Mouse (Mus musculus): ENCODE data around the gene Tmem41b. TPM values are rescaled to one million over a fixed set of nuclear protein-coding genes. Genes with fewer than 3 reads are reported as not detected.
"Not testable (repeated sequence)": the region's sequence is repeated elsewhere in the genome, so short reads cannot be mapped to it uniquely, and the experiment has no call there.

Tmem41b gene
- polyA plus RNA-seq, 1 experiment = 1.3 TPM

GRCm38 (mm10) chr7:109986133-109986669 is 528 bp downstream of the Tmem41b start:
- H3K9me3 ChIP-seq (ENCODE audit: control insufficient read depth, low read length) = no peaks in the 10 kb centered on the region
- TF ChIP-seq TAL1 (IDR thresholded peaks at IDR 0.05; ENCODE audit: low read length) (no peak), GATA1 (IDR thresholded peaks at IDR 0.05; ENCODE audit: low read length) (0 out of 2 replicates have a peak, but pooled peaks have one; percentile 13)
- H3K4me3 ChIP-seq (replicated peaks) = peak overlapping the region; percentile 75
- peaks cover 3% of the 10 kb centered on the region for H3K27me3 ChIP-seq (ENCODE audit: control insufficient read depth)
- H3K36me3 ChIP-seq (ENCODE audit: control insufficient read depth) = peaks cover 22% of the 10 kb centered on the region
- H3K4me1 ChIP-seq (ENCODE audit: control insufficient read depth) = peaks cover 29% of the 10 kb centered on the region

DNA sequence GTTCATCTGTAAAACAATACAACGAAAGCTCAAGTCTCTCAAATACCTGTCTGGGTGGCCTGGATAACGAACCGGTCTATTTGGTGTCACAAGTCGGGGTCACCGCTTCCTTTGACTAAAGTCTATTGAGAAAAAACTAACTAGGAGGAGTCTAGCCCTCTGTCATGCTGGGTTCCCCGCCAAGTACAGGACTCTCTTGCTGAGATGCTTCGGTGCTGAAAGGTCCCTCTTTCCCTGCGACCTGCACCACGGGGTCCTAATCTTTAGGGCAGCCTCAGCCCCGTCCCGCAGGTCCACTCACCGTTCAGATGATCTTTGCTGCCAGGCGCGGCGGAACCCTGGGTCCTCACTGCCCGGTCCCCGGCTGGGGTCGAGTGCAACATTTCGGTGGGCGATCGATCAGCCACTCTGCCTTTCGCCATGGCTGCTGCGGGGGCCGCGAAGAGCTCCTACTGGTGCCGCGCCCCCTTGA is 1.0 kb downstream of the Tmem41b start:
- Histone ChIP-seq H3K36me3 (ENCODE audit: control insufficient read depth) (peaks cover 23% of the 10 kb centered on the region), H3K4me3 (replicated peaks) (peak overlapping the region; percentile 75)
- TF ChIP-seq GATA1 (IDR thresholded peaks at IDR 0.05; ENCODE audit: low read length) = no peak
- TF ChIP-seq TAL1 (IDR thresholded peaks at IDR 0.05; ENCODE audit: low read length) = no peak

DNA sequence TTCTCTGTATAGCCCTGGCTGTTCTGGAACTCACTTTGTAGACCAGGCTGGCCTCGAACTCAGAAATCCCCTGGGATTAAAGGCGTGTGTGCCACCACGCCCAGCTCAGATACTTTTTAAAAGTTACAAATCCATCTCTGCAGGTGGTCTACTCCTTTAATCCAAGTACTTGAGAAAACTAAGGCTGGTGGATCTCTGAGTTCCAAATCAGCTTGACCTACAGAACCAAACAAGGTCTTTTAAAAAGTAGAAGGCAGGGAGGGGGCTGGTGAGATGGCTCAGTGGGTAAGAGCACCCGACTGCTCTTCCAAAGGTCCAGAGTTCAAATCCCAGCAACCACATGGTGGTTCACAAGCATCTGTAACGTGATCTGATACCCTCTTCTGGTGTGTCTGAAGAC is 2.1 kb downstream of the Tmem41b start:
- peaks cover 29% of the 10 kb centered on the region for H3K4me1 ChIP-seq (ENCODE audit: control insufficient read depth)
- not testable (repeated sequence) for H3K27me3 ChIP-seq (ENCODE audit: control insufficient read depth); H3K4me3 ChIP-seq (replicated peaks)

More for the DNA sequence above, 1.0 kb downstream of the Tmem41b start:
- Histone ChIP-seq H3K9me3 (ENCODE audit: control insufficient read depth, low read length) (no peaks in the 10 kb centered on the region), H3K27me3 (ENCODE audit: control insufficient read depth) (peaks cover 3% of the 10 kb centered on the region), H3K4me1 (ENCODE audit: control insufficient read depth) (peaks cover 29% of the 10 kb centered on the region)

GRCm38 (mm10) chr7:109977131-109977530 is 9.6 kb downstream of the Tmem41b start:
- H3K27me3 ChIP-seq (ENCODE audit: control insufficient read depth); H3K4me3 ChIP-seq (replicated peaks); H3K9me3 ChIP-seq (ENCODE audit: control insufficient read depth, low read length); H3K4me1 ChIP-seq (ENCODE audit: control insufficient read depth): not testable (repeated sequence)
- H3K36me3 ChIP-seq (ENCODE audit: control insufficient read depth) = peaks cover 71% of the 10 kb centered on the region

More for the DNA sequence above, 2.1 kb downstream of the Tmem41b start:
- H3K36me3 ChIP-seq (ENCODE audit: control insufficient read depth) = peaks cover 32% of the 10 kb centered on the region
- H3K9me3 ChIP-seq (ENCODE audit: control insufficient read depth, low read length) = not testable (repeated sequence)

DNA sequence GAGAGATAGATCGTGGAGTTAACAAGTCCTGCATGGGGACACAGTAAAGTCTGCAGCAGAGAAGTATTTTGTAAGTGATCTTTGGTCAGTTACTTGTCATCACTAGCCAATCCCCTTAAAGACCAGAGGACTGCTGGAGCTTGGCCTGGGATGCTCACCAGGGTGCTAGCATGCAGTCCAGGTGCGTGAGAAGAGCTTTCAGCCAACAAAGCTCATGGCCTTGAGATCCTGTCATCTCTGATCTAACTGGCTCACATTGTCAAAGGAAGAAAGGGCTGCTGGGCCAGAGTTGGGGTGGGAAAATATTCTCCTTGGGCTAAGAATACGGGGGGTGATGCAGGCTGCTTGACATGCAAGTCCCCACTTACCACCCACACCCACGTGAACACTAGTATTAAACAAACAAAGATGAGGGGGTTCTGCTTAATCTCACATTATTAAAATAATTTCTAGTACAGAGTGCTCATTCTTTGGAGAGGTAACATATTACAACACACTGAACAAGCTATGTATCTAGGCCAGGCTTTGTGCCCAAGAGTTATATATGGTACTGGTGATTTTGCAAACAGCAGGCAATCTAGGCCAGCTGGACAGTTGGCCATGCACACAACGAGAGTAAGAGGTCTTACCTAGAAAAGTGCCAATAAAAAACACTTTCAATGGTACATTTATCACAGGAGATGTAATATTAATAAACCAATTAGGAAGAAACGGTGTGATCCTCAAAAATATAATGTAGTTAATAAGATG is 10.6 kb downstream of the Tmem41b start:
- Histone ChIP-seq H3K4me1 (ENCODE audit: control insufficient read depth) (no peaks in the 10 kb centered on the region), H3K27me3 (ENCODE audit: control insufficient read depth) (no peaks in the 10 kb centered on the region), H3K4me3 (replicated peaks) (no peak overlapping the region), H3K9me3 (ENCODE audit: control insufficient read depth, low read length) (no peaks in the 10 kb centered on the region), H3K36me3 (ENCODE audit: control insufficient read depth) (peaks cover 62% of the 10 kb centered on the region)
- TF ChIP-seq GATA1 (IDR thresholded peaks at IDR 0.05; ENCODE audit: low read length) (no peak), TAL1 (IDR thresholded peaks at IDR 0.05; ENCODE audit: low read length) (no peak)

GRCm38 (mm10) chr7:109969542-109969941 is 17.2 kb downstream of the Tmem41b start:
- TF ChIP-seq TAL1 (IDR thresholded peaks at IDR 0.05; ENCODE audit: low read length) (no peak), GATA1 (IDR thresholded peaks at IDR 0.05; ENCODE audit: low read length) (no peak)
- no peaks in the 10 kb centered on the region for H3K9me3 ChIP-seq (ENCODE audit: control insufficient read depth, low read length)
- H3K4me3 ChIP-seq (replicated peaks) = no peak overlapping the region
- 0 out of 2 replicates have a peak, but pooled peaks cover 2% of the 10 kb centered on the region for H3K4me1 ChIP-seq (ENCODE audit: control insufficient read depth)
- no peaks in the 10 kb centered on the region for H3K27me3 ChIP-seq (ENCODE audit: control insufficient read depth)
- H3K36me3 ChIP-seq (ENCODE audit: control insufficient read depth) = peaks cover 11% of the 10 kb centered on the region

DNA sequence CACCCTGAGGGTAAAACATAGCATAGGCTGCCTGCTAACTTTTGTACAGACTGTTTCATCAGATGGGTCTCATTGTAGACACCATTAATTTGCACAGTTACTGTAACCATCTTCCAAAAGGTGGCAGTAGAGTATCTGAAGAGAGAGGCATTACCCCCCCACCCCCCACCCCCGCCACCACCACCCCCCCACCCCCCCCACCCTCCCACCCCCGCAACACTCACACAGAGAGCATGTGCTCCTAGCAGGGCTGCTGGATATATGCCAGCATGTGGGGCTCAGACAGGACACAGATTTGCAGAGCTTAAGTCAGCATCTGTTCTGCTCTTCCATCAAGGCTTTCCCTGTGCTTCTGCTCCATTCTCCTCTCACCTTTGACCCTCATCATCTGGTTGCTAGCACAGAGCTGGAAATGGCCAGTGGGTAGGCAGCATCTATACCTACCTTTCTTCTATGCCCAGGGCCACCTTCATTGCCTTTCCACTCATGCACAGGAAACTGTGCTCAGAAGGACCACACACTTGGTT is 17.7 kb downstream of the Tmem41b start:
- TF ChIP-seq TAL1 (IDR thresholded peaks at IDR 0.05; ENCODE audit: low read length) (no peak), GATA1 (IDR thresholded peaks at IDR 0.05; ENCODE audit: low read length) (no peak)

GRCm38 (mm10) chr7:109967805-109968579 is 18.7 kb downstream of the Tmem41b start:
- H3K27me3 ChIP-seq (ENCODE audit: control insufficient read depth) = peaks cover 3% of the 10 kb centered on the region; the same call in 1 of the 2 replicates
- no peak overlapping the region for H3K4me3 ChIP-seq (replicated peaks)
- peaks cover 6% of the 10 kb centered on the region for H3K36me3 ChIP-seq (ENCODE audit: control insufficient read depth)
- peaks cover 3% of the 10 kb centered on the region; the same call in 1 of the 2 replicates for H3K9me3 ChIP-seq (ENCODE audit: control insufficient read depth, low read length)
- TF ChIP-seq TAL1 (IDR thresholded peaks at IDR 0.05; ENCODE audit: low read length) = no peak
- TF ChIP-seq GATA1 (IDR thresholded peaks at IDR 0.05; ENCODE audit: low read length) = no peak
- 0 out of 2 replicates have a peak, but pooled peaks cover 2% of the 10 kb centered on the region for H3K4me1 ChIP-seq (ENCODE audit: control insufficient read depth)

More for the DNA sequence above, 17.7 kb downstream of the Tmem41b start:
- peaks cover 10% of the 10 kb centered on the region for H3K36me3 ChIP-seq (ENCODE audit: control insufficient read depth)
- no peaks in the 10 kb centered on the region for H3K9me3 ChIP-seq (ENCODE audit: control insufficient read depth, low read length)
- 0 out of 2 replicates have a peak, but pooled peaks cover 2% of the 10 kb centered on the region for H3K4me1 ChIP-seq (ENCODE audit: control insufficient read depth)
- no peak overlapping the region for H3K4me3 ChIP-seq (replicated peaks)
- no peaks in the 10 kb centered on the region for H3K27me3 ChIP-seq (ENCODE audit: control insufficient read depth)

DNA sequence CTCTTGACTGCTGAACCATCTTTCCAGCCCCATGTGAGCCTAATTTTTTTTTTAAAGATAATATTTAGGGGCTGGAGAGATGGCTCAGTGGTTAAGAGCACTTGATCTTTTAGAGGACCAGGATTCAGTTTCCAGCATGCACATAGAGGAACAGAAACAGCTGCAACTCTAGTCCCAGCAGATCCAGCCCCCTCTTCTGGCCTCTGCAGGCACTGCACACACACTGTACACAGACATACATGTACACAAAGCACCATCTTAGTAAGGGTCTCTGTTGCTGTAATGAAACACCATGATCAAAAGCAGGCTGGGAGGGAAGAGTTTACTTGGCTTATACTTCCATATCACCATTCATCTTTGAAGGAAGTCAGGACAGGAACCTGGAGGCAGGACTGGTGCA is 21.1 kb downstream of the Tmem41b start:
- Histone ChIP-seq H3K27me3 (ENCODE audit: control insufficient read depth) (peaks cover 14% of the 10 kb centered on the region), H3K36me3 (ENCODE audit: control insufficient read depth) (no peaks in the 10 kb centered on the region), H3K4me1 (ENCODE audit: control insufficient read depth) (peaks cover 4% of the 10 kb centered on the region), H3K9me3 (ENCODE audit: control insufficient read depth, low read length) (peaks cover 3% of the 10 kb centered on the region; the same call in 1 of the 2 replicates), H3K4me3 (replicated peaks) (no peak overlapping the region)
- TF ChIP-seq TAL1 (IDR thresholded peaks at IDR 0.05; ENCODE audit: low read length) = no peak
- no peak for TF ChIP-seq GATA1 (IDR thresholded peaks at IDR 0.05; ENCODE audit: low read length)

All from erythroblast, embryonic 14.5 days (primary cell).